Mouse (Mus musculus) spleen, postnatal 0 days (tissue): Measurements from ENCODE around the gene Samd8. TPM values are rescaled to one million over a fixed set of nuclear protein-coding genes. Genes with fewer than 3 reads are reported as not detected.

Experiments used
- polyA plus RNA-seq: library from polyadenylated mRNA; unstranded; fragments of >200 nt; fragmentation: Nextera tagmentation; extraction: Ambion mirVana; gene quantifications from 2 replicates; pipeline ENCODE4 v1.2.1, GENCODE M21; 2015

The Samd8 gene
- polyA plus RNA-seq, result 4.5 and 6.1 TPM in 2 replicates

GRCm38 (mm10) chr14:21750008-21750880 lies at the start of gene Samd8:
Gene Samd8, plus strand, starts transcription at chr14:21750531.

DNA sequence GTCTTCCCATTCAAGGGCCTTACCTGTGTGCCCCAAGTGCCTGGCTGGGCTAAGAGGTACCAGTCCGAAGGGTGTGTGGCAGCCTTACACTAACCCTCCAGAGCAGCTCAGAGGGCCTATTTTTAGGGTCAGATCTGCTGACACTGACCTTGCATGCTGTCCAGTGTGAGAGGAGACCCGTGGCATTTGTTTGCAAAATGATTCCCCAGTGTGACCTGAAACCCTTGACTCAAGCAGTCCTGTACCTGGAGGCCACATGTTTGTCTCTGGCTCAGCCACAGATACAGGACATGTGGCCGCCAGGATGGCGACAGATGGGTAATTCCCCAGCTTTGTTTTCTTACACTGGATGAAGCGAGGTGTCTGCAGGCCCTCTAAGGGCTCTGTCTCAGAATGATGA lies 35.8 kb upstream of the Samd8 start, which contains the start of gene Dupd1:
Dupd1 (minus strand) TSS at position 91 of the 400 bp plus-strand sequence.

GRCm38 (mm10) chr14:21750881-21751542 lies 681 bp downstream of the Samd8 start, which contains the start of gene Dusp13:
Gene Dusp13, minus strand, starts transcription at chr14:21751181.

DNA sequence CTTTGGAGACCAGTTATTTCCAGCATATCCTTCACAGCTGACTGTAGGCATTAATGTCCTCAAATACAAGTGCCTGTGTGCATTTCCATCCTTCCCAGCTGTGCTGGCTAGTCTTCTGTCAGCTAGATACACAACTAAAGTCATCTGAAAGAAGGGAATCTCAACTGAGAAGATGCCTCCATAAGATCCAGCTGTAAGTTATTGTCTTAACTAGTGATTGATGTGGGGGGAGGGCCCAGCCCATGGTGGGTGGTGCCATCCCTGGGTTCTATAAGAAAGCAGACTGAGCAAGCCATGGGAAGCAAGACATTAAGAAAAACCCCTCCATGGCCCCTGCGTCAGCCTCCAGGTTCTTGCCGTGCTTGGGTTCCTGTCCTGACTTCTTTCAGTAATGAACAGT lies 74.6 kb downstream of the Samd8 start, which contains the start of gene Vdac2:
Vdac2 (plus strand) TSS at position 301 of the 400 bp plus-strand sequence.

Other genes starting within 250 kb of the Samd8 start
- gene Dupd1, start 36.0 kb upstream of the Samd8 start, polyA plus RNA-seq, result not detected in 2 replicates
- gene Dusp13, start 650 bp downstream of the Samd8 start, polyA plus RNA-seq, result not detected in 2 replicates
- 167 and 176 TPM in 2 replicates for gene Vdac2, start 74.7 kb downstream of the Samd8 start, polyA plus RNA-seq
- 34.8 and 35.3 TPM in 2 replicates for gene Comtd1, start 98.4 kb downstream of the Samd8 start, polyA plus RNA-seq
- gene Zfp503, start 239.1 kb downstream of the Samd8 start, polyA plus RNA-seq, result 5.4 and 8.0 TPM in 2 replicates